Mouse (Mus musculus) left cerebral cortex, adult 9 months (tissue): ENCODE results near the gene Zbtb9.

Experiments
- DNase-seq, 2 experiments: peaks; one replicate each; pipeline ENCODE4 v3.0.0; 2022; ENCODE audit warnings: low spot score in 2 of 2

Zbtb9 gene

DNA sequence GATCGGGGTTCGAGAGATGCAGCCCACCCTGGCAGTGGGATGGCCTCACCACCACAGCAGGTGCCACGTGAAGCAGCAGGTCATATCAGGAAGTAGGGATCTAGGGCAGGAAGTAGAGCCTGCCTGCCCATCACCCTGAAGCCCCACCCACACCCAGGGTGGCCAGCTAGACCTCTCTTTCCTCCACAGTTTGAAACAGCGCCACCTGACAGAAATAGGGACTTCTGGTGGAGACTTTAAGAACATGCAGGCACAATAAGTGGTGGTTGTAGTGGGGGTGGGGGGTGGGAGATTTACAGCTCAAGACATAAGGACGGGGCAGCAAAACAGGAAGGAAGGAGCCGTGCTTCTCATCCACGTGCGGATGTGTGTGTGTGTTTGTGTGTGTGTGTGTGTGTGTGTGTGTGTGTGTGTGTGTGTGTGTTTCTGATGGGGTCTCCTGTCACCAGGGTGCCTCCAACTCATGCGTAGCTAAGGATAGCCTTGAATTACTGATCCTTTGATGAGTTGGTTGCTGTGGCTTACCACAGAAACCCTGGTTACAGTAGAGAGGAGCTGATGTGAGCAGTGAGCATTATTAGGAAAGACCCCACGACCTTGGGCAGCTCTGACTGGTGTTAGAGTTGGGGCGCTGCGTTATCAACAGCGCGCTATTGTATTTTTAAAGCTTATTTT is 39.2 kb downstream of the Zbtb9 start:
- DNase-seq = no peak

DNA sequence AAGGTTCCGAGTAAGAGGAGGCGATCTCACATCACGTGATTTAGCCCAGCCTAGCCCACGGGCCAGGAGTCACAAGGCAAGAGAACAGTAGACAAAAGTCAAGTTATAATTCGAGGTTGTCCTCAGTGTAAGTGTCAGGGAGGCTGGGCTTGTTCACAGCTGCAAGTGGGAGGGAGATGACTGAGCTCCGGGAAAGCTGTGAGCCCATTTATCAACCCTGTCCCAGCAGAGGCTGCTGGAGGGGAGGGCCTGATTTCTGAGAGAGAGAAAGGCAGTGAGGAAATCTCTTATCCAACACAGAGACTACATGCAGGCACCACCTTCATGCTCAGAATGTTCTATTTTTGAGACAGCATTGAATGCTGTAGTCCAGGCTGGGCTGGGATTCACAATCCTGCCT is 39.9 kb downstream of the Zbtb9 start:
- peak; percentile 62 to 82 for DNase-seq

DNA sequence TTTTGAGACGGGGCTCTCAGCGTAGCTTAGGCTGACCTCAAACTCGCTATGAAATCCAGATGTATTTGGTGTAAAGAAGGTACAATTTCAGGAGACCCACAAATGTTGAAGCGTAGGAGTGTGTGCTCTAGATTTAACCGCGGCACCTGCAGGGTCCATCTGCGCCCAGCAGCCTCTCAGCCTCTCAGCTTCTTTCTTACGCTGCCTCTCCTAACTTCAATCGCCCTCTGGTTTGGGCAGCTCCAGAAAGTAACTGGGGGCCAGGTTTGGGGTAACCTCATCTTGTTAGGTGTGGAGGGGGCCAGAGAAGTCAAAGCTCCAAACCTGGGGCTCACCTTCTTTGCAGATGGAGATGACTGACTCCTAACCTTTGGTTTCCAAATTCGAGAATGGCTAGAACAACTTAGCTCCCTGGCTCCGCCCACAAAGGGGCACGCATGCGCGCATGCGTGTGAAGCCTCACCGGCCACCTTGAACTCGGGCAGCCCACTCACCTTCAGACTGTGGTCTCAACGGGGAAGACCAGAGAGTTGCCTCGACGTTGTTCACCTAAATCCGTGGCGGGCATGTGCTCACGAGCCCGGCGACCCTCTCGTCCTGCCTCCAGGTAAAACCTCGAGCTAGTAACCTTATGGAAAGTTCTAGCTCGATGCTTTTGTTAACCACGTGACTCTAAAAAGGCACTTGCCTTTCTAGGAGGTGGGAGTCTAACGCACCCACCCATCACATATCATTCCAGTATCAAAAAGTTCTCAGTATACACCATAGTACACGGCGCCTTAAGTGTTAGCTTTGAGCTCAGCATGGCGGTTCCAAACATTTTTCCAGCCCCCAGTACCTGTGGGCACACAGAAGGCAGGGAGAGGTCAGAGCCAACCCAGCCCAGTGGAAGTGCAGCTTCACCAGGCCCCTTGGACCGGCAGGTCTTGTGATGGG is 44.9 kb downstream of the Zbtb9 start:
- peak; percentile 69 to 88 for DNase-seq

DNA sequence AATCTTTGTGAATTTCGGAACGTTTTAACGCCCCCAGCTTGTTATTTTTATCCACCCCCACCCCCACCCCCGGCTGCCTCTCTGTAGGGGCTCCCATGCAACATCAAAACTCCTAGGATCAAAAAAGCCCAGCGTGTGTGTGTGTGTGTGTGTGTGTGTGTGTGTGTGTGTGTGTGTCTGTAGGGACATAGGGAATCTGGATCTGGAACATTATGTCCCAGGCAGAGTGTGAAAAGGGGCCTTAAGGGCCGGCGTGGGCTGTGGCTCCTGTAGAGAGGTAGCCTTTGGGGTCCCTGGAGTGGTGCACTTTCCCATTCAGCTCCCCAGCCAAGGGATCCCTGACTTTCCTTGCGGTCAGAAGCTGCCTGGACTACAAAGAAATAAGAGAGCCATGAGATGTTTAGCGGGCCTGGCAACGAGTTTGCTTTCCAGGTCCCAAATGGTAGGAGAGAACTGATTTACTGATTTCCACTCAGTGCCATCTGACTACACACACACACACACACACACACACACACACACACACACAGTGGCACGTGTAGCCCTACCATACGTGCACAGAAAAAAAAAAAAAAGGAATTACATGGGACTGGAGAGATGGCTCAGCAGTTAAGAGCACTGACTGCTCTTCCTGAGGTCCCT is 45.7 kb downstream of the Zbtb9 start:
- DNase-seq = peak in 1 of 2 experiments; percentile 43

DNA sequence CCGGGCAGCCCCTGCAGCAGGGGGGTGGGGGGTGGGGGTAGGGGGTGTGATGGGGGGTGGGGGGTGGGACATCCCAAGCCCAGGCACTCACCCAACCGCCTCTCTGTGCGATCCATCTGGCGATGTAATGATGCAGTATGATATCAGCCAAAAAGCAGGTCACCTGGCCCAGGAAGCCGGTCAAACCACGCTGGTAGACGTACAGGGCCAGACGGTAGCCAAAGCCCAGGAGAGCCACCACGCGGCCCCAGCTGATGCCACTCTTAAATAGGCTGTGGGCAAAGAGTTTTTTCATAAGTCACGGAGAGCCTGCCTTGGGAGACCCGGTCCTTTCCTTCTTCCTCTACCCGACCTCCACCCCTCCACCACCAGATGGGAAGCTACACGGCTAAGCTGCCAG is 48.1 kb downstream of the Zbtb9 start:
- no peak for DNase-seq

DNA sequence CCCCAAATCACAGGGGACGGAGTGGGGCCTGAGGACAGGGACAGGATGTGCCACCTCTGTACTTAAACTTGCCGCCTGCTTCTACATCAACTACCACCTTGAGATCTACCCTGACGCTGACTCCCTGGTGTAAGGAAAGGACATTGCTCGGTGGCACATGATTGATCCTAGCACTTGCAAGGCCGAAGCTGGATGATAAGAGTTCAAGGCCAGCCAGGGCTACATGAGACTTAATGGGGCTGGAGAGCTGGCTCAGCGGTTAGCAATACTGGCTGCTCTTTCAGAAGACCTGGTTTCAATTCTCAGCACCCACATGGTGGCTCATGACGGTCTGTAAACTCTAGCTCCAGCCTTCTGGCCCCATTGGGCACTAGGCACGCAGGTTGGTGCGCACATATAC is 48.8 kb downstream of the Zbtb9 start:
- DNase-seq = no peak

DNA sequence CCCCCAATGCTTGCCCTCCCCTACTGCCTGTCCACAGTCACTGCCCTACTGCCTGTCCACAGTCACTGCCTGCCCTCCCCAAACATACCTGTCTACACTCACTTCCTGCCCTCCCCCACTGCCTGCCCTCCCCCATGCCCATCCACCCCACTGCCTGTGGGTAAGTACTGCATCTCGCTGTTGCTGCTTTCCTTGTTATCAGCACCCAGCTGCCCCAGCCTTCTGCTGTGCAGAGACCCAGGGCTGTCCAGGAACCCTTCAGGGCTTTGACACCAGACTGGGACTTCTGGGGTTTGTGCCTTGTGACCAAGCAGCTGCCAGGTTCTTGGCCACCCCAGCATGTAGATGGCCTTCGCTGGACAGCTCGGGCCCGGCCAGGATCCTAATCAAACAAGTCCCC is 50.4 kb downstream of the Zbtb9 start:
- DNase-seq = no peak

DNA sequence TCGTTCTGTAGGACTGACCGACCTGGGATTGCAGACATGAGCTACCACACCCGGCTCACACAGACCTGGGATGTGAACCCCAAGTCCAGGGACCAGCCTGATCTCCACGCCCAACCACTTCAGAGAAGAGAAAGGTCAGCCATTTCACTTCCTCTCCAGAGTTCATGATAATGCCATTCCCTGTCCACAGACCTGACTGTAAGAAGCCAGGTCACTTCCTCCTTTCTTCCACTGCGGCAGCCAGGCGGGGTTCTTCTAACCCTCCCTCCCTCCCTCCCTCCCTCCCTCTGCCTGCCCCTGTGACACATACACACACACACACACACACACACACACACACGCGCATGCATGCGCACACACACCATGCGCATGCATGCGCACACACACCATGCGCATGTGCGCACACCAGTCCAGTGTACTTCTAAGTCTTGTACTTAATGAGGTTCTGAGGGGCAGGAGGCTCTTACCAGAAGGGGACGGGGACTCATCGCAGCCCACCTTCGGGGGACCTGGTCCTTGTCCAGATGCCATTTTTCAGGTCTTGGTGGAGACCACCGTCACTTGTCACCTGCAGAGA is 52.4 kb downstream of the Zbtb9 start:
- DNase-seq = no peak

DNA sequence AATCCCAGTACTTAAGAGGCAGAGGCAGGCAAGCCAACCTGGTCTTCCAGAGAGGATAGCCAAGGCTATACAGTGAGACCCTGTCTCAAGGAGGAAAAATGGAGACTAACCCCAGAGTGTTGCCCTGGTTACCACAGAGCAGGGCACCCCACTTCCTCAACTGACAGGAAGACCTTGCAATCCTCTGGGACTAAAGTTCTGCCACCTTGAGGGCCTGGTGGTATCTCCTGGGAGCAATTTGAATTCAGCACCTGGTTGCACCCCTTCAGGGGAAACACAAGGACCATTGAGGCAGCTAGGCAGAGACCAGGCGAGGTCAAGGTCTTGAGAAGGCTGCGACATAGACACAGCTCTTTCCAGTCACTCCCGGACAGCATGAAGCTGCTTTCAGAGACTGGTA is 53.0 kb downstream of the Zbtb9 start:
- no peak for DNase-seq

DNA sequence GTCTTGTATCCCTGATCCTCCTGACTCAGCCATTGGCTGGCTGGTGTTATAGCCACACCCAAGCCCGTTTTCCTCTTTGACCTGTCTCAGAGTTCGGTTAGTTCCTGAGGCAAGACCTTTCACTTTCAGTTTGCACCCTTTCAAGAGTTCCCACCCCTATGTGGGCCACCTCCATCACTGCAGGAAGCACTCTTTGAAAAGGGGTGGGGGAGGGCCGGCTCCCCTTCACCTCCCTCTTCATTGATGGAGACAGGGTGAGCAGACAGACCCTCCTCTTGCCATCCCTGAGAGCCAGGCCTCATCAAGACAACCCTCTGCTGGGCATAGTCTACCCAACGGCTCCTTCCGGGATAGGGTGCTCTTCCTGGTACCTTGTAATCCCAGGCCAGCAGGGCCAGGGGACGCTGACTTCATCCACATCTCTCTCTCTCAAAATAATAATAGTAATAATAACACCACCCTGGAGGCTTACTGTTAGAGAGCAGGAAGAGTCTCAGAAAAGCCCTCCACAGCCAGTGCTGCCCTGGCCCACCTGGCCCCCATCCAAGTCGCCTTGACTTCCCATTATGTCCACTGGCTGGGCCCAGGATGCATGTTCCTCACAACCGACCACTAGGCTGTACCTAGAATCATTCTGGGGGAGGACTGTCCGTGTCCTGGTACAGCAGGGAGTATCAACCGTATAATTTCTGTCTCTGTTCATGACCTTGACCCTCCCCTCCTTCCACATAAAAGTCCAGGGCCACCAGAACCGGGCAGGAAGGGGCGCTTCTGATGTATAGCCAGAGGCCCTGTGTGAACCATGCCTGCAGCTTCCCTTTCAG is 54.7 kb downstream of the Zbtb9 start:
- no peak for DNase-seq

DNA sequence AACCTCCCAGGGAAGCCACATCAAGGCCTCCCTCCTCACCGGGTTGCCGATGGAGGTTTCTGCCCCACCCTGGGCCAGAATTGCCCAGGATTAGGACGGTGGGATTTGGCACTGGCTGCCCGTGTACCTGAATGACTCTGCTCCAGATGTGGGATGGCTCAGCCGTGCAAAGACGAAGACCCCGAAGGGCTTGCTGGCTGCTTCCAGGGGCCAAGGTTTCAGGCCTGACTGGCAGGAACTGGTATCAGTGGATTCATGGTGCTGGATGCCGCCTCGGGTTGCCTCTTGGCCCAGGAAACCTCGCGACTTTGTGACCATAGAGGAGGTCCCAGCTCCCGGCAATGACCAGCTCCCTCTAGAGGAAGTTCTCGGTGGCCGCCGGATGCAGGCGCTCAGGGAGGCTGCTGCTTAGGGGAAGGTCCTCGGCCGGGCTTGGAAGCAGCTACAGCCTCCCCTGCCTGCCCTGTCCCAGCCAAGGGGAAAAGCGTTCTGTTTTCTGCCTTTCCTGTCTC is 55.4 kb downstream of the Zbtb9 start:
- DNase-seq = peak; percentile 65 to 93

DNA sequence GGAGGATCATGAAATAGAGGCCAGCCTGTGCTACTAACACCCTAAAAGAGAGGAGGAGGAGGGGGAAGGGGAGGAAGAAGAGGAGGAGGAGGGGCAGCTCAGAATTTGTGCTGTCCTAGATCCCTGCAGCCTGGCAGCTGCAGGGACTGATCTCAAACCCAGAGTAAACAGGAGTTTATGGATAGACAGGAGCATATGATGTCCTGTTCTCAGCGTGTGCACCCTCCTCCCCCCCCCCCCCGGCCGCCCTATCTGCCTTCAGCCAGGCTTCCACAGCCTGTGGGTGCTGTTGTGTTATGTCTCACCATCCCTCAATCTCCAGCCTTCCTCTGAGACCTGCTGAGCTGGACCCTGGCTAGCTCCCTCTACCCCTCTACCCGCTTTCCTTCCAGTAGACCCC is 55.9 kb downstream of the Zbtb9 start, which contains the start of gene Bak1:
Gene Bak1, minus strand, starts transcription at position 101 of the 400 bp plus-strand sequence.
- DNase-seq = no peak

DNA sequence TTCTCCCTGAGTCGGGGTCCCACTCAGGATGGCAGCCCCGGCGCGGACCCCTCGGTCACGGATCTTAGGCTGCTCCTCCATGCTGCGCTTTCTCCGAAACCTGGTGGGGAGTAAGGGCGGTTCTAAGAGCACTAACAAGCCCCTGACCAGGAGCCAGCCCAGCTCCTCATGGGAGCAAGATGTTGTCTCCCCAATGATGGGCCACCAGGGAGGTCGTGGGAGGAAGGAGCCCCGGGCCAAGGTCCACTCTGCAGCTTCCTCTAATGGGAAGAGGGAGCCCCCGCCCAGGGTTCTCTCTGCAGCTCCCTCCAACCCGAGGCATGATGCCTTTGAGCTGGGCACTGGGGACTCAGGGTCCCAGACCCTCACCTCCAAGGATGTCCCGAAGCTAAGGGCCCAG is 56.5 kb downstream of the Zbtb9 start:
- DNase-seq = no peak

DNA sequence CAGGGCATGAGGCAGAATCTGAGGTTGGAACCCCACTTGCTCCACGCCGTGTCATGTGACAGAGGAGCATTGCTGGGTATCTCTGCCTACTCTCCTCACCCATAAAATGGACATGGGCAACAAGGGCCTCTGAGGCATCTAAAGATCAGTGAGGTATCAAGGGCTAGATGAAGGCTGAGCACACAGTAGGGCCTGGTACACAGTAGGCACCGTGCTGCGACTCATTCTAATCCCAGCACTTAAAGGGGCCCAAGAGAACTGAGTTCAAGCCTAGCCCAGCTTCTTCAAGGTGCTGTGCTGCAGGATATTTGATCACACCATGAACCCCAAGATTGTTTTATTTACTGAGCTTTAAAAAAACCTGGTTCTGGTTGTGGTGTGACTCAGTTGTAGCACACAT is 57.9 kb downstream of the Zbtb9 start:
- DNase-seq = no peak

DNA sequence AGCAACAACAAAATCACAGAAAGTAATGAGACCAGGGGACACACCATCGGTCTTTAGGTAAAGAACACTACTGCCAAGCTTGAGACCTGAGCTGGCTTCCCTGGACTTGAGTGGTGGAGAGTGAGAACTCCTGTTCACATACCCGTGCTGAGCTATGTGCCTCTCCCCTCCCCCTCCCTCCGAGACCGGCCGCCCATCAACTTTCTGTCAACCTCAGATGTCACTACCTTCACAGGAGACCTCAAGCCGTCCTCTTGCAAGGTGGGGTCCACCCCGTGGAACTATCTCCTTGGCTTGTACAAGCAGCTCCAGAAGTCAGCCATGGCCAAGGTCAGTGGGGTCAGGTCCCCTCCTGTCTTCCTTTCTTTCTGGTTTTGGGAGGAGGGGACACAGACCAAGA is 59.4 kb downstream of the Zbtb9 start:
- no peak for DNase-seq

DNA sequence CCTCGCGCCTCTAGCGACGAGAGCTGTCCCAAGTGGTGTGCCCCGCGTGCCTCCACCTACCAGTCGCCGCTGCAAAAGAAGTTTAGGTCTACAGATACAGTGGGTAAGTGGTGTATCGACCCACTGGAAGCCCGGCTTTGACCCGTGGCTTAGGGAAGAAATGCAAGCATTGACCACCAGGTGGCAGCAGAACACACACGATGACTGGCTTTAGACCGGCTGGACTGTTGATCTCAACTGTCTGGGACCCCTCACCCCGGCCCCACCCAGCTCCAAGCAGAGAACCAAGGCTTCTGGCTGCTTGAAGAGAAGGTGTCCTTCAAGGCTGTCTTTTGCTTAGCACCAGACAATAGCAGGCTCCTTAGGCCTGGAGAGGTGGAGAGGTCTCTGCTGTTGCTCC is 59.9 kb downstream of the Zbtb9 start:
- peak in 1 of 2 experiments; percentile 80 for DNase-seq

DNA sequence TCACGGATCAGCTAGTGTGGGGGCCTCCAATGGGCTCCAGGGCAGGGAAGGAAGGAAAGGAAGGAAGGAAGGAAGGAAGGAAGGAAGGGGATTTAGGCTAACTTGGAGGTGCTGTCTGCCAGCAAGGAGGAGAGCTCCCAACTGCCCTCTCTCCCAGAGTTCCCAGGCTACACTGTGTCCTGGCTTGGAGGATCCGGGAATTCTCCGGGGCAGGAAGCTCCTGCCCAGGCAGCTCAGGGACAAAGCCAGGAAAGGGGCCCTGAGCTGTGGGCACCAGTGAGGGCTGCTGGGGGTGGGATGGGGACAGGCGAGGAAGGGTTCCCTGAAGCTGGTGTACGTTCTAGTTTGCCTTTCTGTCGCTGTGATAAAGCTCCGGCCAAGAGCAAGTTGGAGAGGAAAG is 63.5 kb downstream of the Zbtb9 start:
- no peak for DNase-seq

DNA sequence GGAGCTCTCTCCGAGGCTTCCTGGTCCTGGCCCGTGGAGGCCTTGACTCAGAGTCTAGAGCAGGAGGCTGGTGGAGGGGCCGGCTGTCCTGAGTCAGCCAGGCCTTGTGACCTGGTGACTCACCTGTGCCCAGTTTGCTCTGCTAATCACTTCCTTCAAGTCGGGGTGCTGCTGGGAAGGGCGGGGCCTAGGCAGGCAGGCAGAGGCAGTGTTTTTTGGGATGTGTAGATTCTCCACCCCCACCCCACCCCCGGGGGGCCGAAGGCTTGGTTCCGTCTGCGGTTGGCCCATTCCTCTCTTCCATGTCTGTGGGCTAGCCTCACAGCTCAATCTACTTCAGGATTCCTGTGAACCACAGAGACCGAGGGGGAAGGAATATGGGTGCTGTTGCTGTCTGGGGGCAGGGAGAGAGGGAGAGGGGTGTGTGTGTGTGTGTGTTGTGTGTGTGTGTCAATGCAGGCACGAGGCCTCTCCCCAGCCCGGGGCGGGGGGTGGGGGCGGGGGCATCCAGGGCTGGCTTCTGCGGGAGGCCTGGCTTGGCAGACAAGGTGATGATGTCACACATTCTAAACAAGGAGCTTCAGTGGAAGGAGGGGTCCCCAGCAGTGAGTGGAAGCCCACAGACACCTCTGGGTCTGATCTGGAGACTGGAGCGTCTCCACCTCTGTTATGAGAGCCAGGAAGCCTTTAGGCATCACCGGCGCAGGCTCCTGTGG is 65.5 kb downstream of the Zbtb9 start:
- no peak for DNase-seq

DNA sequence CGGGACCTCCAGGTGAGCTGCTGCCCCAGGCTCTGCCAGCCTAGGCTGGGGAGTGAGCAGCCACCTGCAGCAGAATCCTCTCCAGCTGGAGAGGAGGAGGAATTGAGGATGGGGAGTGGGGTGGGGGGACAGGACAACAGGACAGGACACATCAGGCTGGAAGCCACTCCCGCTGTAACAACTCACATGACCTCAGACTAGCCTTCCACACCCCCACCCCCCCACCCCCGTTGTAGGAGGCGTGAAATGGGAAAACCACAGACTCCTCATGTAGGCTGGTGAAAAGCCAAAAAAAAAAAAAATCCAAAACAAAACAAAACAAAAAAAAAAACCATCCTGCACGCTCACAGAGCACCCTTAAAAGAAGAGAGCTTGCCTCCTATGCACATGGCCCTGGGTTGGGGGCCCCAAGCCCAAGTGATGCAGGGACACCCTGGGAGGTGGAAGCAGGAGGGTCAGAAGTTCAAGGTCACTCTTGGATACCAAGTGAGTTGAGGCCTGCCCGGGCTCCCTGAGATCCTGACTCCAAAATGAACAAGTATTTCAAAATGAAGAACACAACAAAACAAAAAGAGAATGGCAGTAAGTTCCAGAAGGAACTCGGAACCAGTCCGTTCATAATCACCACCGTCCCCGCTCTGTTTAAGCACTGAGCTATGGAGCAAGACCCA is 66.6 kb downstream of the Zbtb9 start:
- no peak for DNase-seq
